Mouse (Mus musculus): ENCODE measurements at regions not wholly inside any gene's neighbourhood (a gene's known extent, or its start where the extent isn't known, plus 50 kb on each side); places are given as distances from the start of the nearest gene placed in this dataset.

- no peak for TF ChIP-seq POLR2A (IDR thresholded peaks at IDR 0.05; ENCODE audit: borderline replicate concordance, extremely low read depth, low read depth, low read length)
- no peak for TF ChIP-seq CTCF (IDR thresholded peaks at IDR 0.05; ENCODE audit: insufficient read depth, low read length)
These were observed 240.7 kb upstream of the Nr5a2 start for GRCm38 (mm10) chr1:137200931-137201330.

All from lung, adult 2 months (tissue).